Mouse (Mus musculus) brain, embryonic 14.5 days (tissue): ENCODE data around the gene Pgm1.

Experiments
- CTCF ChIP-seq: fragments of 200-500 bp; IDR thresholded peaks from 2 replicates; pipeline ENCODE4 v1.5.1; 2012; ENCODE audit warnings: inconsistent platforms, mild to moderate bottlenecking, moderate library complexity, borderline replicate concordance; ENCODE audit not compliant: insufficient read depth, insufficient read length; ENCODE audit errors: extremely low read depth
- POLR2A ChIP-seq: fragments of 200-500 bp; IDR thresholded peaks from 2 replicates; pipeline ENCODE4 v1.6.1; 2012; ENCODE audit warnings: mild to moderate bottlenecking, inconsistent platforms, borderline replicate concordance; ENCODE audit not compliant: poor library complexity, insufficient read depth, insufficient read length, severe bottlenecking; ENCODE audit errors: extremely low read depth

DNA sequence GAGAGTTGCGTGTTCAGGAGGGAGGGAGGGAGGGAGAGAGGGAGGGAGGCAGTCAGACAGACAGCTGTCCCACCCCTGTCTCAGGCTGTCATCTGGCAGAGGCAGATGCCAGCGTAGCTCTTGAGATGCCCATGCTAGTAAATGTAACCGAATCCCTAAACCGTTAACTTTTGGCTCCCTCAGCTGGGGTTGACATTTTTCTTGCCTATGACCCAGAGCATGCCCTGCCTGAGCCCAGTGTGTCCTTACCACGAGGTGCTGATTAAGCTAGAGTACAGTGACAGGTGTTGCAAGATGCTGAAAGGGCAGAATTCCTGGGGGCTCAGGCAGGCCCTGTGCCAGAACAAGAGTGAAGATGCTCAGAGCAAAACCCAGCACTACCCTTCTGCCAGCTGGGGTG, 45.2 kb downstream of the Pgm1 start:
- TF ChIP-seq CTCF (no peak), POLR2A (no peak)
